Mouse (Mus musculus) heart, postnatal 0 days (tissue): ENCODE results near the gene Ahnak.

Experiments
- CTCF ChIP-seq: IDR thresholded peaks from 2 replicates; pipeline ENCODE4 v1.5.1; 2016; ENCODE audit warnings: antibody characterized with exemption, control low read depth, low read depth
- EP300 ChIP-seq: IDR thresholded peaks from 2 replicates; pipeline ENCODE4 v1.6.1; 2016; ENCODE audit warnings: antibody characterized with exemption, low read depth

GRCm38 (mm10) chr19:8941136-8941514 is 48.0 kb upstream of the Ahnak start:
- TF ChIP-seq CTCF: no peak
- TF ChIP-seq EP300: no peak
